Mouse (Mus musculus) bone marrow, adult 2 months (tissue): ENCODE results near the gene Rhox2c.
"Not testable (repeated sequence)": the region's sequence is repeated elsewhere in the genome, so short reads cannot be mapped to it uniquely, and the experiment has no call there.

Experiments used
- CTCF ChIP-seq: fragments of 200-500 bp; IDR thresholded peaks from 2 replicates; pipeline ENCODE4 v1.5.1; 2011; ENCODE audit warnings: low read length, control low read depth; ENCODE audit not compliant: control insufficient read depth, insufficient read depth
- POLR2A ChIP-seq: fragments of 200-500 bp; IDR thresholded peaks from 2 replicates; pipeline ENCODE4 v1.6.1; 2011; ENCODE audit warnings: low read depth, mild to moderate bottlenecking, control low read depth, low read length, borderline replicate concordance; ENCODE audit not compliant: control insufficient read depth

DNA sequence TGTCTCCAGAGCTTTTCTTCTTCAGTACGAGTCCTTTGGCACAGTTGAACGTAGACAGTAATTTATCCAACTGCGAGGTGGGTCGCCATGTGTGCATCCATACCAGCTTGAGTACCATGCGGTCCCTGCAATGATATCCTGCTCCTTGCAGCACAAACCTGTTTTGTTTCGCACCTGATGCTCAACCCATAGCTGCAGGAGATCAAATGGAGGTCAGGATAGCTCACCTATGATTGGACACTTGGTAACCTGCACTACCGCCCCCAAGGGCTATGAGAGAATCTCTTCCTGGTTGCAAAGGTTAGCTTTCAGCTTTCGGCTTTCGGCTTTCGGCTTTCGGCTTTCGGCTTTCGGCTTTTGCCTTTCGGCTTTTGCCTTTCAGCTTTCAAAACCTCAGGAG lies 26.6 kb downstream of the Rhox2c start, which contains the start of gene Rhox4c:
- not testable (repeated sequence) for TF ChIP-seq CTCF, POLR2A
